14 mouse cellular contexts compared by ENCODE assay signal in genomic region chr12:86687445-86687955, GRCm38 (mm10). TPM values are rescaled to one million over a fixed set of nuclear protein-coding genes. Genes with fewer than 3 reads are reported as not detected.
DNase-seq lines count a peak whose midpoint lies in the region; ATAC-seq and TF ChIP-seq lines count a peak whose summit lies in the region.
"Had no signal": no experiment of that assay in that cellular context is flagged by ENCODE, and none has a peak within 500 bp of the region (broad histone marks: within the 10 kb centered on the region; RNA-seq: fewer than 3 reads in every experiment).

No protein-coding gene starts in this region.

- TF ChIP-seq CTCF in left cerebral cortex, adult 2 months (IDR thresholded peaks at IDR 0.05): no peak

- no peak overlapping the region for H3K4me3 ChIP-seq in forebrain, embryonic 13.5 days
- H3K4me3 ChIP-seq in forebrain, embryonic 12.5 days (replicated peaks): no peak overlapping the region
- H3K4me3 ChIP-seq in left cerebral cortex, adult 2 months: no peak overlapping the region
- H3K4me3 ChIP-seq in liver, embryonic 13.5 days (replicated peaks): no peak overlapping the region
- H3K4me3 ChIP-seq: embryonic facial prominence, embryonic 15.5 days; limb, embryonic 15.5 days; myocyte had no signal

- H3K9me3 ChIP-seq in forebrain, embryonic 13.5 days (replicated peaks): no peaks in the 10 kb centered on the region
- H3K9me3 ChIP-seq in forebrain, embryonic 12.5 days: no peaks in the 10 kb centered on the region
- no peaks in the 10 kb centered on the region for H3K9me3 ChIP-seq in liver, embryonic 13.5 days (replicated peaks)
- H3K9me3 ChIP-seq: embryonic facial prominence, embryonic 15.5 days; limb, embryonic 15.5 days had no signal

- DNase-seq in left cerebral cortex, adult 2 months (ENCODE audit: extremely low spot score in 1 of 2, low spot score in 2 of 2): no peak
- DNase-seq in left cerebral cortex, postnatal 4 days: no peak
- DNase-seq in ZHBTc4 (ENCODE audit: low read depth, low spot score): peak; percentile 86
- DNase-seq in liver, embryonic 13.5 days: no peak
- DNase-seq in right cerebral cortex, postnatal 10 days (ENCODE audit: low spot score in 2 of 2): no peak
- no peak for DNase-seq in urinary bladder, postnatal 36 days (ENCODE audit: low spot score in 2 of 2)

- no peak overlapping the region for H3K9ac ChIP-seq in forebrain, embryonic 13.5 days
- H3K9ac ChIP-seq in forebrain, embryonic 12.5 days: no peak overlapping the region
- H3K9ac ChIP-seq in liver, embryonic 13.5 days: no peak overlapping the region
- H3K9ac ChIP-seq: embryonic facial prominence, embryonic 15.5 days; limb, embryonic 15.5 days had no signal

- intact Hi-C loops in left cerebral cortex, adult 2 months (cut with DNase I): no loop called here
- intact Hi-C loops in left cerebral cortex, postnatal 4 days (cut with DNase I): no loop called here

- no peak overlapping the region for H3K4me2 ChIP-seq in forebrain, embryonic 13.5 days
- H3K4me2 ChIP-seq in forebrain, embryonic 12.5 days: no peak overlapping the region
- no peak overlapping the region for H3K4me2 ChIP-seq in liver, embryonic 13.5 days
- H3K4me2 ChIP-seq: embryonic facial prominence, embryonic 15.5 days; limb, embryonic 15.5 days had no signal

- no peak for ATAC-seq in forebrain, embryonic 13.5 days
- no peak for ATAC-seq in forebrain, embryonic 12.5 days (ENCODE audit: low FRiP score)
- ATAC-seq in liver, embryonic 13.5 days (ENCODE audit: low read depth): no peak

- peak overlapping the region; percentile 10; the same call in 1 of the 2 replicates for H3K27ac ChIP-seq in forebrain, embryonic 13.5 days
- no peak overlapping the region for H3K27ac ChIP-seq in forebrain, embryonic 12.5 days
- H3K27ac ChIP-seq in left cerebral cortex, adult 2 months: peak overlapping the region; percentile 50
- H3K27ac ChIP-seq in liver, embryonic 13.5 days: peak overlapping the region; percentile 45; the same call in 1 of the 2 replicates
- H3K27ac ChIP-seq: embryonic facial prominence, embryonic 15.5 days; limb, embryonic 15.5 days had no signal

- WGBS in forebrain, embryonic 13.5 days: 78% methylated on average over 4 of the region's 4 CpGs
- 74% methylated on average over 4 of the region's 4 CpGs for WGBS in forebrain, embryonic 12.5 days
- 28% methylated on average over 4 of the region's 4 CpGs for WGBS in liver, embryonic 13.5 days (ENCODE audit: insufficient replicate concordance)

- H3K27me3 ChIP-seq in forebrain, embryonic 13.5 days: no peaks in the 10 kb centered on the region
- no peaks in the 10 kb centered on the region for H3K27me3 ChIP-seq in forebrain, embryonic 12.5 days
- H3K27me3 ChIP-seq in liver, embryonic 13.5 days: no peaks in the 10 kb centered on the region
- H3K27me3 ChIP-seq: embryonic facial prominence, embryonic 15.5 days; limb, embryonic 15.5 days had no signal

- peaks cover 92% of the 10 kb centered on the region for H3K36me3 ChIP-seq in forebrain, embryonic 13.5 days (ENCODE audit: poor library complexity, severe bottlenecking)
- peaks cover 80% of the 10 kb centered on the region for H3K36me3 ChIP-seq in forebrain, embryonic 12.5 days (replicated peaks)
- no peaks in the 10 kb centered on the region for H3K36me3 ChIP-seq in liver, embryonic 13.5 days

- peaks cover 19% of the 10 kb centered on the region for H3K4me1 ChIP-seq in forebrain, embryonic 13.5 days
- peaks cover 18% of the 10 kb centered on the region for H3K4me1 ChIP-seq in forebrain, embryonic 12.5 days
- H3K4me1 ChIP-seq in liver, embryonic 13.5 days (replicated peaks): peaks cover 55% of the 10 kb centered on the region

RNA-seq across cellular contexts. Expression of gene Vash1, which starts 9.0 kb away (rescaled TPM):
- polyA plus RNA-seq in forebrain, embryonic 13.5 days (2015; fragmentation: Nextera tagmentation; extraction: Ambion mirVana): 33.6 and 38.2 TPM in 2 replicates
- 29.8 and 31.1 TPM in 2 replicates for polyA plus RNA-seq in forebrain, embryonic 12.5 days (2016; fragmentation: Nextera tagmentation; extraction: Ambion mirVana)
- 10 to 100 TPM; 34.6 to 36.6 TPM for total RNA-seq in left cerebral cortex, adult 2 months (2021)
- 100 to 1,000 TPM; 148 to 152 TPM for total RNA-seq in left cerebral cortex, postnatal 4 days (2021)
- 1.0 and 1.4 TPM in 2 replicates for polyA plus RNA-seq in liver, embryonic 13.5 days (2015; fragmentation: Nextera tagmentation; extraction: Ambion mirVana)

RNA-seq across cellular contexts. Expression of gene Angel1, which starts 38.8 kb away (rescaled TPM):
- 9.8 and 11.3 TPM in 2 replicates for polyA plus RNA-seq in forebrain, embryonic 13.5 days (2015; fragmentation: Nextera tagmentation; extraction: Ambion mirVana)
- polyA plus RNA-seq in forebrain, embryonic 12.5 days (2016; fragmentation: Nextera tagmentation; extraction: Ambion mirVana): 13.3 and 13.6 TPM in 2 replicates
- total RNA-seq in left cerebral cortex, adult 2 months (2021): 1 to 10 TPM; 6.5 TPM
- total RNA-seq in left cerebral cortex, postnatal 4 days (2021): 1 to 10 TPM; 7.9 to 9.8 TPM
- polyA plus RNA-seq in liver, embryonic 13.5 days (2015; fragmentation: Nextera tagmentation; extraction: Ambion mirVana): 1.1 and 1.6 TPM in 2 replicates

RNA-seq across cellular contexts. Expression of gene Lrrc74a, which starts 46.7 kb away (rescaled TPM):
- polyA plus RNA-seq in forebrain, embryonic 13.5 days (2015; fragmentation: Nextera tagmentation; extraction: Ambion mirVana): not detected in 2 replicates
- polyA plus RNA-seq in forebrain, embryonic 12.5 days (2016; fragmentation: Nextera tagmentation; extraction: Ambion mirVana): not detected in 2 replicates
- total RNA-seq in left cerebral cortex, adult 2 months (2021): not detected
- not detected for total RNA-seq in left cerebral cortex, postnatal 4 days (2021)
- polyA plus RNA-seq in liver, embryonic 13.5 days (2015; fragmentation: Nextera tagmentation; extraction: Ambion mirVana): not detected in 2 replicates
- total RNA-seq: granulocyte monocyte progenitor cell, adult 5-6 weeks; layer of hippocampus, adult 18-20 months had no signal
- polyA plus RNA-seq: C2C12; embryonic facial prominence, embryonic 15.5 days; limb, embryonic 15.5 days; myocyte had no signal

Comparison
In these comparisons a context has a peak if more than half of its experiments do, and no peak if none do; other contexts are left out.
1. RNA of gene Vash1, which starts 9.0 kb away (polyA plus RNA-seq): 33.6 to 38.2 TPM in forebrain, embryonic 13.5 days and 29.8 to 31.1 TPM in forebrain, embryonic 12.5 days; 1.0 to 1.4 TPM in liver, embryonic 13.5 days; every median in the first group is over 10 times any median in the second.